Mouse (Mus musculus) left cerebral cortex, postnatal 4 days (tissue): Measurements from ENCODE around the gene Hsd11b1. TPM values are rescaled to one million over a fixed set of nuclear protein-coding genes. Genes with fewer than 3 reads are reported as not detected.

Source experiments
- total RNA-seq, 2 experiments: library from RNA; stranded (reverse); gene quantifications; 2 replicates each; pipeline ENCODE4 v1.2.3; 2021

Hsd11b1 gene
- total RNA-seq, 2 experiments from 2014 or later = 3.2 to 3.4 TPM

Other genes with a start within 250 kb of the Hsd11b1 start
- 10 to 100 TPM; 28.6 to 29.0 TPM for gene Syt14, start 228.3 kb downstream of the Hsd11b1 start, total RNA-seq
- gene Diexf, start 133.8 kb downstream of the Hsd11b1 start, total RNA-seq = 10 to 100 TPM; 26.5 to 28.6 TPM
- 1 to 10 TPM in 1 of 2 experiments, under 1 TPM in 1; 0.79 to 1.1 TPM for gene Irf6, start 111.0 kb downstream of the Hsd11b1 start, total RNA-seq
- gene A130010J15Rik, start 96.0 kb downstream of the Hsd11b1 start, total RNA-seq = 1 to 10 TPM; 6.8 to 7.8 TPM
- 1 to 10 TPM; 1.0 to 2.0 TPM for gene Traf3ip3, start 62.4 kb downstream of the Hsd11b1 start, total RNA-seq
- gene Lamb3, start 56.4 kb downstream of the Hsd11b1 start, total RNA-seq = 1 to 10 TPM in 1 of 2 experiments, under 1 TPM in 1; 0.91 to 1.0 TPM
- 1 to 10 TPM; 3.1 to 3.7 TPM for gene G0s2, start 9.1 kb upstream of the Hsd11b1 start, total RNA-seq
- gene Camk1g, start 106.2 kb upstream of the Hsd11b1 start, total RNA-seq = 10 to 100 TPM; 36.4 to 39.0 TPM